Mouse (Mus musculus) cerebellum, postnatal 10 days (tissue): ENCODE data around the gene Trmt10c.
"Not testable (repeated sequence)": the region's sequence is repeated elsewhere in the genome, so short reads cannot be mapped to it uniquely, and the experiment has no call there.

Experiments
- DNase-seq, 2 experiments: peaks; one replicate each; pipeline ENCODE4 v3.0.0; 2021; ENCODE audit warnings: mixed read lengths in 2 of 2

The Trmt10c gene

GRCm38 (mm10) chr16:56037138-56038010, at the start of gene Trmt10c:
Trmt10c (minus strand) TSS chr16:56037819.
- DNase-seq = peak; percentile 98 to 99

GRCm38 (mm10) chr16:56086336-56086735, 48.7 kb upstream of the Trmt10c start:
- no peak for DNase-seq

- DNase-seq = no peak
Observed at GRCm38 (mm10) chr16:56081691-56082090, 44.1 kb upstream of the Trmt10c start.

- DNase-seq = no peak
Observed at GRCm38 (mm10) chr16:56079419-56079818, 41.8 kb upstream of the Trmt10c start.

GRCm38 (mm10) chr16:56076121-56076869, 38.7 kb upstream of the Trmt10c start:
- peak; percentile 45 to 49 for DNase-seq

- peak; percentile 96 to 97 for DNase-seq
Observed at GRCm38 (mm10) chr16:56075222-56076111, 37.8 kb upstream of the Trmt10c start.

GRCm38 (mm10) chr16:56074565-56074964, 36.9 kb upstream of the Trmt10c start:
- DNase-seq = peak; percentile 14 to 32

GRCm38 (mm10) chr16:56074122-56074521, 36.5 kb upstream of the Trmt10c start:
- peak; percentile 14 to 25 for DNase-seq

GRCm38 (mm10) chr16:56073150-56073549, 35.5 kb upstream of the Trmt10c start:
- DNase-seq = not testable (repeated sequence)

- DNase-seq = no peak
Observed at GRCm38 (mm10) chr16:56072533-56072932, 34.9 kb upstream of the Trmt10c start.

GRCm38 (mm10) chr16:56071317-56072232, 34.0 kb upstream of the Trmt10c start:
- no peak for DNase-seq

GRCm38 (mm10) chr16:56068523-56069070, 31.0 kb upstream of the Trmt10c start:
- no peak for DNase-seq

GRCm38 (mm10) chr16:56066113-56066512, 28.5 kb upstream of the Trmt10c start:
- DNase-seq = no peak

GRCm38 (mm10) chr16:56064334-56064990, 26.8 kb upstream of the Trmt10c start:
- peak; percentile 72 to 75 for DNase-seq

GRCm38 (mm10) chr16:56062981-56063380, 25.4 kb upstream of the Trmt10c start:
- DNase-seq = no peak

GRCm38 (mm10) chr16:56061995-56062594, 24.5 kb upstream of the Trmt10c start:
- no peak for DNase-seq

- DNase-seq = no peak
Observed at GRCm38 (mm10) chr16:56058151-56058550, 20.5 kb upstream of the Trmt10c start.

GRCm38 (mm10) chr16:56056944-56057590, 19.4 kb upstream of the Trmt10c start:
- DNase-seq = no peak

GRCm38 (mm10) chr16:56055911-56056310, 18.3 kb upstream of the Trmt10c start:
- no peak for DNase-seq

- not testable (repeated sequence) for DNase-seq
Observed at GRCm38 (mm10) chr16:56048038-56048437, 10.4 kb upstream of the Trmt10c start, which contains the start of gene Senp7. Senp7 (plus strand) TSS chr16:56048338.
